Mouse (Mus musculus) yolk sac, embryonic 10.5 days (tissue): ENCODE data around the gene Celf2.

Experiments
- DNase-seq: peaks from one replicate; pipeline ENCODE4 v3.0.0-alpha.2; 2017; ENCODE audit warnings: low spot score

Celf2 gene

GRCm38 (mm10) chr2:6867297-6867696 lies 642.1 kb downstream of the Celf2 start:
- DNase-seq = no peak

GRCm38 (mm10) chr2:6865785-6866184 lies 643.6 kb downstream of the Celf2 start:
- DNase-seq = no peak

- no peak for DNase-seq
Measured at GRCm38 (mm10) chr2:6850102-6850644, 659.2 kb downstream of the Celf2 start.

- DNase-seq = no peak
Measured at GRCm38 (mm10) chr2:6849388-6849787, 660.0 kb downstream of the Celf2 start.

GRCm38 (mm10) chr2:6830021-6830420 lies 679.3 kb downstream of the Celf2 start:
- no peak for DNase-seq

- no peak for DNase-seq
Measured at GRCm38 (mm10) chr2:6827583-6827982, 681.8 kb downstream of the Celf2 start.

- DNase-seq = no peak
Measured at GRCm38 (mm10) chr2:6823021-6823420, 686.3 kb downstream of the Celf2 start.

GRCm38 (mm10) chr2:6821593-6821992 lies 687.8 kb downstream of the Celf2 start:
- no peak for DNase-seq

GRCm38 (mm10) chr2:6815281-6815680 lies 694.1 kb downstream of the Celf2 start:
- no peak for DNase-seq

- no peak for DNase-seq
Measured at GRCm38 (mm10) chr2:6808736-6809135, 700.6 kb downstream of the Celf2 start.

- no peak for DNase-seq
Measured at GRCm38 (mm10) chr2:6796754-6797153, 712.6 kb downstream of the Celf2 start.

- no peak for DNase-seq
Measured at GRCm38 (mm10) chr2:6795995-6796588, 713.3 kb downstream of the Celf2 start.

- no peak for DNase-seq
Measured at GRCm38 (mm10) chr2:6794858-6795257, 714.5 kb downstream of the Celf2 start.

- DNase-seq = no peak
Measured at GRCm38 (mm10) chr2:6790876-6791275, 718.5 kb downstream of the Celf2 start.

- DNase-seq = no peak
Measured at GRCm38 (mm10) chr2:6786494-6787144, 722.7 kb downstream of the Celf2 start.

GRCm38 (mm10) chr2:6770214-6770613 lies 739.1 kb downstream of the Celf2 start:
- no peak for DNase-seq

GRCm38 (mm10) chr2:6762381-6762780 lies 747.0 kb downstream of the Celf2 start:
- DNase-seq = no peak

GRCm38 (mm10) chr2:6743173-6743572 lies 766.2 kb downstream of the Celf2 start:
- DNase-seq = no peak

- DNase-seq = no peak
Measured at GRCm38 (mm10) chr2:6739998-6740668, 769.2 kb downstream of the Celf2 start.

GRCm38 (mm10) chr2:6732026-6732425 lies 777.3 kb downstream of the Celf2 start:
- DNase-seq = no peak

- DNase-seq = no peak
Measured at GRCm38 (mm10) chr2:6730860-6731259, 778.5 kb downstream of the Celf2 start.

GRCm38 (mm10) chr2:6729984-6730383 lies 779.4 kb downstream of the Celf2 start:
- DNase-seq = no peak

- no peak for DNase-seq
Measured at GRCm38 (mm10) chr2:6728840-6729252, 780.5 kb downstream of the Celf2 start.
